Mouse (Mus musculus): ENCODE results near the gene Scap. TPM values are rescaled to one million over a fixed set of nuclear protein-coding genes. Genes with fewer than 3 reads are reported as not detected.

The Scap gene
- polyA plus RNA-seq, 1 experiment from 2014 or later: 26.2 TPM

GRCm38 (mm10) chr9:110410908-110411887, 78.1 kb downstream of the Scap start:
- no peaks in the 10 kb centered on the region for H3K9me3 ChIP-seq (ENCODE audit: control insufficient read depth, low read length)
- no peaks in the 10 kb centered on the region for H3K36me3 ChIP-seq (ENCODE audit: control insufficient read depth, insufficient read depth, low read length)
- WGBS: 30% methylated on average over 6 of the region's 6 CpGs
- no peak overlapping the region for H3K4me3 ChIP-seq (ENCODE audit: low read length)
- no peak overlapping the region for H3K9ac ChIP-seq (ENCODE audit: low read length)
- H3K27ac ChIP-seq (ENCODE audit: low read length): no peak overlapping the region
- H3K4me2 ChIP-seq (ENCODE audit: low read depth, low read length): no peak overlapping the region
- H3K4me1 ChIP-seq (replicated peaks; ENCODE audit: control insufficient read depth, insufficient read depth, low read length): peaks cover 21% of the 10 kb centered on the region
- H3K27me3 ChIP-seq (ENCODE audit: control insufficient read depth, insufficient read depth, low read depth, low read length): no peaks in the 10 kb centered on the region
- peak; percentile 18; the same call in 1 of the 2 replicates for ATAC-seq (ENCODE audit: low read depth)

GRCm38 (mm10) chr9:110412926-110413325, 79.8 kb downstream of the Scap start:
- Histone ChIP-seq H3K27ac (ENCODE audit: low read length) (no peak overlapping the region), H3K36me3 (ENCODE audit: control insufficient read depth, insufficient read depth, low read length) (no peaks in the 10 kb centered on the region), H3K4me3 (ENCODE audit: low read length) (no peak overlapping the region), H3K4me1 (replicated peaks; ENCODE audit: control insufficient read depth, insufficient read depth, low read length) (peaks cover 14% of the 10 kb centered on the region), H3K9me3 (ENCODE audit: control insufficient read depth, low read length) (no peaks in the 10 kb centered on the region), H3K9ac (ENCODE audit: low read length) (peak overlapping the region; percentile 31; the same call in 1 of the 2 replicates), H3K27me3 (ENCODE audit: control insufficient read depth, insufficient read depth, low read depth, low read length) (no peaks in the 10 kb centered on the region), H3K4me2 (ENCODE audit: low read depth, low read length) (no peak overlapping the region)
- ATAC-seq (ENCODE audit: low read depth): no peak
- 53% methylated on average over 7 of the region's 7 CpGs for WGBS

- WGBS: 42% methylated on average over 9 of the region's 9 CpGs
- ATAC-seq (ENCODE audit: low read depth): peak; percentile 73
Measured at GRCm38 (mm10) chr9:110413785-110414184, 80.7 kb downstream of the Scap start.

GRCm38 (mm10) chr9:110419511-110420112, 86.5 kb downstream of the Scap start, which contains the start of gene Ngp:
TSS of gene Ngp (plus strand) at chr9:110419747.
- 82% methylated on average over 12 of the region's 12 CpGs for WGBS
- no peaks in the 10 kb centered on the region for H3K36me3 ChIP-seq (ENCODE audit: control insufficient read depth, insufficient read depth, low read length)

More at GRCm38 (mm10) chr9:110413785-110414184, 80.7 kb downstream of the Scap start:
- H3K4me2 ChIP-seq (ENCODE audit: low read depth, low read length): no peak overlapping the region
- H3K9ac ChIP-seq (ENCODE audit: low read length): no peak overlapping the region
- no peak overlapping the region for H3K27ac ChIP-seq (ENCODE audit: low read length)
- H3K36me3 ChIP-seq (ENCODE audit: control insufficient read depth, insufficient read depth, low read length): no peaks in the 10 kb centered on the region
- no peaks in the 10 kb centered on the region for H3K27me3 ChIP-seq (ENCODE audit: control insufficient read depth, insufficient read depth, low read depth, low read length)
- peaks cover 11% of the 10 kb centered on the region for H3K4me1 ChIP-seq (replicated peaks; ENCODE audit: control insufficient read depth, insufficient read depth, low read length)
- no peak overlapping the region for H3K4me3 ChIP-seq (ENCODE audit: low read length)
- no peaks in the 10 kb centered on the region for H3K9me3 ChIP-seq (ENCODE audit: control insufficient read depth, low read length)

GRCm38 (mm10) chr9:110431241-110431640, 98.2 kb downstream of the Scap start:
- Histone ChIP-seq H3K9me3 (ENCODE audit: control insufficient read depth, low read length) (no peaks in the 10 kb centered on the region), H3K36me3 (ENCODE audit: control insufficient read depth, insufficient read depth, low read length) (peaks cover 9% of the 10 kb centered on the region), H3K4me1 (replicated peaks; ENCODE audit: control insufficient read depth, insufficient read depth, low read length) (no peaks in the 10 kb centered on the region), H3K27me3 (ENCODE audit: control insufficient read depth, insufficient read depth, low read depth, low read length) (no peaks in the 10 kb centered on the region), H3K4me2 (ENCODE audit: low read depth, low read length) (no peak overlapping the region), H3K4me3 (ENCODE audit: low read length) (no peak overlapping the region), H3K27ac (ENCODE audit: low read length) (no peak overlapping the region), H3K9ac (ENCODE audit: low read length) (no peak overlapping the region)
- ATAC-seq (ENCODE audit: low read depth): no peak
- WGBS: 77% methylated on average over 8 of the region's 8 CpGs

More at GRCm38 (mm10) chr9:110419511-110420112, 86.5 kb downstream of the Scap start, which contains the start of gene Ngp:
- Histone ChIP-seq H3K4me2 (ENCODE audit: low read depth, low read length) (no peak within 1 kb of the TSS), H3K4me3 (ENCODE audit: low read length) (no peak within 1 kb of the TSS), H3K27ac (ENCODE audit: low read length) (no peak within 1 kb of the TSS), H3K4me1 (replicated peaks; ENCODE audit: control insufficient read depth, insufficient read depth, low read length) (no peaks in the 10 kb centered on the region), H3K9me3 (ENCODE audit: control insufficient read depth, low read length) (no peaks in the 10 kb centered on the region), H3K27me3 (ENCODE audit: control insufficient read depth, insufficient read depth, low read depth, low read length) (no peaks in the 10 kb centered on the region), H3K9ac (ENCODE audit: low read length) (no peak within 1 kb of the TSS)
- ATAC-seq (ENCODE audit: low read depth): no peak

- H3K9me3 ChIP-seq (ENCODE audit: control insufficient read depth, low read length): no peaks in the 10 kb centered on the region
- H3K4me3 ChIP-seq (ENCODE audit: low read length): no peak overlapping the region
- no peak for ATAC-seq (ENCODE audit: low read depth)
- no peak overlapping the region for H3K4me2 ChIP-seq (ENCODE audit: low read depth, low read length)
- H3K36me3 ChIP-seq (ENCODE audit: control insufficient read depth, insufficient read depth, low read length): peaks cover 5% of the 10 kb centered on the region
- H3K27ac ChIP-seq (ENCODE audit: low read length): no peak overlapping the region
- no peaks in the 10 kb centered on the region for H3K4me1 ChIP-seq (replicated peaks; ENCODE audit: control insufficient read depth, insufficient read depth, low read length)
- no peaks in the 10 kb centered on the region for H3K27me3 ChIP-seq (ENCODE audit: control insufficient read depth, insufficient read depth, low read depth, low read length)
- WGBS: 95% methylated on average over 2 of the region's 2 CpGs
- H3K9ac ChIP-seq (ENCODE audit: low read length): no peak overlapping the region
Measured at GRCm38 (mm10) chr9:110433045-110433444, 100.0 kb downstream of the Scap start.

Other genes with a start within 250 kb of the Scap start
- gene Smarcc1, start 215.6 kb upstream of the Scap start, polyA plus RNA-seq (2015; fragmentation: Nextera tagmentation; extraction: Ambion mirVana): 86.0 and 87.1 TPM in 2 replicates
- gene Dhx30, start 215.5 kb upstream of the Scap start, polyA plus RNA-seq (2015; fragmentation: Nextera tagmentation; extraction: Ambion mirVana): 117 and 119 TPM in 2 replicates
- gene Cspg5, start 89.5 kb upstream of the Scap start, polyA plus RNA-seq (2015; fragmentation: Nextera tagmentation; extraction: Ambion mirVana): 1.9 and 3.0 TPM in 2 replicates
- gene Elp6, start 28.1 kb upstream of the Scap start, polyA plus RNA-seq (2015; fragmentation: Nextera tagmentation; extraction: Ambion mirVana): 24.1 and 27.0 TPM in 2 replicates
- gene Ptpn23, start 74.9 kb downstream of the Scap start, polyA plus RNA-seq (2015; fragmentation: Nextera tagmentation; extraction: Ambion mirVana): 12.2 and 13.5 TPM in 2 replicates
- 3.3 and 10.2 TPM in 2 replicates for gene Ngp, start 86.5 kb downstream of the Scap start, polyA plus RNA-seq (2015; fragmentation: Nextera tagmentation; extraction: Ambion mirVana)
- 8.5 and 10.8 TPM in 2 replicates for gene Klhl18, start 143.4 kb downstream of the Scap start, polyA plus RNA-seq (2015; fragmentation: Nextera tagmentation; extraction: Ambion mirVana)
- gene Kif9, start 143.7 kb downstream of the Scap start, polyA plus RNA-seq (2015; fragmentation: Nextera tagmentation; extraction: Ambion mirVana): 2.5 and 3.4 TPM in 2 replicates
- gene Setd2, start 199.3 kb downstream of the Scap start, polyA plus RNA-seq (2015; fragmentation: Nextera tagmentation; extraction: Ambion mirVana): 31.7 and 33.1 TPM in 2 replicates